Mouse (Mus musculus): ENCODE data around the gene Plekhj1.

The Plekhj1 gene

DNA sequence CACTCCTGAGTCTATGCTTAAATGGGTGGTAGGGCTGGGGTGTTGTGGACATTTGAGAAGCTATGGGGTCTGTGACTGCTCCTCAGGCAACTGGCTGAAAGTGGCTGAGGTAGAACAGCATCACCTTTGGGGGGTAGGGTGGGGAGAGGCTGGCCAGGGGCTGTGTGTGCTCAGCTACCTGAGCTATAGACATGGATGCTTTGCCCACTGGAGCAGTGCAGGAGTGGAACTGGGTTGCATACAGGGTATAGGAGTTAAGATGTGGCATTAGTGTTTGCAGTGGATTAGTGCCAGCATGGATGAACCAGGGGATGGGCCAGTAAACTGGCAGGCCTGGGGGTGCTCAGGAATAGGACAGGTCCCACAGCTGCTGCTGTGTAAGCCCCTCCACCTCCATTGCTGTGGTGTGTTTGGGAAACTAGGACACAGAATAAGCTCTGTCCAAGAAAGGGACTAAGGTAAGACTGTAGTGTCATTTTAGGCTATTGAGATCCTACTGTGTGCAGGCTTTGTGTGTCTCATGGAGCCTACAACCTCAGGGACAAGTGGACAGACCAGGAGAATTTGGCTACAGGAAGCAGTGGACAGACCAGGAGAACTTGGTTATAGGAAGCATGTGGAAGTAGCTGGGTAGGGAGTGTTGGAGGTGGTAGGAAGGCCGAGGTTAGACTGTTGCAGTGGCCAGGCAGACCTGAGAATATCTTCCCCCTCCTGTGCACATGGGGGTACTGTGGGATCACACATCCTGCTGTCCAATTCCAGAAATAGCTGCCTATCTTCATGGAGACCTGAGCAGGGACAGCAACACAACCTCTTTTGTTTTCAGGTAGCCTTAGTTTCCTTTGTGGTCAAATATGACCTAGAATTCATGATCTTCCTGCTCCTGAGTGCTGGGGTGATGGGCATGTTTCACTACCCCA is 31.2 kb upstream of the Plekhj1 start:
- CTCF ChIA-PET, result interaction anchor here in 1 of 4 experiments (1.1 to 2.2 kb wide), 3 partner anchors 51 to 189 kb away, joined by 3 to 15 read pairs (median 4); no protein-coding TSS in a partner anchor
- POLR2A ChIA-PET, result interaction anchor here (0.5 to 6.5 kb wide), 56 partner anchors 7 to 526 kb away, joined by 3 to 99 read pairs (median 4); partner anchors contain the start of genes Amh (in 2 of the 4), Gadd45b (in 2 of the 4), Lingo3 (in 2 of the 4) and Lsm7 (in 2 of the 4)

DNA sequence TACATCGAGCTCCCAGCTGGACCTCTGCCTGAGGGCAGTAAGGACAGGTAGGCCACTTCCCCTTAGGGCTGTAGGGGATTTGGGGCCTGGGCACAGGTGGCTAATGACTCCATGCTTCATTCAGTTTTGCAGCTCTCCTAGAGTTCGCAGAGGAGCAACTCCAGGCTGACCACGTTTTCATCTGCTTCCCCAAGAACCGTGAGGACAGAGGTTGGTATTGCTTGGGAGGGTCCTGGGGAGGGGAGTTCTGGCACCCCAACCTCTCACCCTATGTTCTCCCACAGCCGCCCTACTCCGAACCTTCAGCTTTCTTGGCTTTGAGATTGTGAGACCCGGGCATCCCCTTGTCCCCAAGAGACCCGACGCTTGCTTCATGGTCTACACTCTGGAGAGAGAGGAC is 30.2 kb upstream of the Plekhj1 start:
- ChIA-PET POLR2A (interaction anchor here in 3 of 4 experiments (0.5 to 6.5 kb wide), 31 partner anchors 8 to 525 kb away, joined by 3 to 99 read pairs (median 5); partner anchors contain the start of genes Amh (in 2 of the 3), Lingo3 (in 2 of the 3), Abhd17a (in 1 of the 3) and Ap3d1 (in 1 of the 3)), CTCF (interaction anchor here in 1 of 4 experiments (1.1 to 1.5 kb wide), 2 partner anchors 53 to 190 kb away, joined by 3 to 4 read pairs; no protein-coding TSS in a partner anchor)

DNA sequence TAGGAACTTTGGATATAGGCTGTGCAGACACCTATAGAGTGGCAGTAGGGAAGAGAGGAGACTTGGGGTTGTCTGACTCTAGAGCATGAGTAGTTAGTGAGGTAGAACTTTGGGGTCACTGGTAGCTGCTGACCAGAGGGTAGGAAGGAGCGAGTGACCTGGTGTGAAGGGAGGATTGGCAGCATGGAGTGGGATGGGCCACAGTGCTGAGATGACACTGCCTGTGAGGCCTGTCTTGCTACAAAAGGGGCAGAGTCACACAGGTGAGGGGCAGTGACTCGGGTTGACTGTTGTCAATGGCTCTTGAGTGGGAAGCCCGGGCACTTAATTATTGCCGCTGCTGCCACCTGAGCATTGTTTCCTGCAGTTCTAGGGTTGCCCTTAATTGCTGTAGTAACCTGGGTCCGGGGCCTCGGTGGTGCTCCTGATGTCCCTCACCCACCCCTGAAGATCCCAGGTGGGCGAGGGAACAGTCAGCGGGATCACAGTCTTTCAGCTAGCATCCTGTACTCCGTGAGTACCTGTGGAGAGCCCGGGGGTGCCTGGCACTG is 29.5 kb upstream of the Plekhj1 start:
- ChIA-PET CTCF (interaction anchor here in 2 of 4 experiments (0.6 to 1.5 kb wide), 3 partner anchors 53 to 661 kb away, joined by 4 to 12 read pairs (median 9); no protein-coding TSS in a partner anchor), POLR2A (interaction anchor here in 3 of 4 experiments (0.6 to 6.5 kb wide), 49 partner anchors 8 to 241 kb away, joined by 3 to 99 read pairs (median 4); partner anchors contain the start of genes Amh (in 2 of the 3), Gadd45b (in 2 of the 3), Lingo3 (in 2 of the 3) and Lsm7 (in 2 of the 3))

DNA sequence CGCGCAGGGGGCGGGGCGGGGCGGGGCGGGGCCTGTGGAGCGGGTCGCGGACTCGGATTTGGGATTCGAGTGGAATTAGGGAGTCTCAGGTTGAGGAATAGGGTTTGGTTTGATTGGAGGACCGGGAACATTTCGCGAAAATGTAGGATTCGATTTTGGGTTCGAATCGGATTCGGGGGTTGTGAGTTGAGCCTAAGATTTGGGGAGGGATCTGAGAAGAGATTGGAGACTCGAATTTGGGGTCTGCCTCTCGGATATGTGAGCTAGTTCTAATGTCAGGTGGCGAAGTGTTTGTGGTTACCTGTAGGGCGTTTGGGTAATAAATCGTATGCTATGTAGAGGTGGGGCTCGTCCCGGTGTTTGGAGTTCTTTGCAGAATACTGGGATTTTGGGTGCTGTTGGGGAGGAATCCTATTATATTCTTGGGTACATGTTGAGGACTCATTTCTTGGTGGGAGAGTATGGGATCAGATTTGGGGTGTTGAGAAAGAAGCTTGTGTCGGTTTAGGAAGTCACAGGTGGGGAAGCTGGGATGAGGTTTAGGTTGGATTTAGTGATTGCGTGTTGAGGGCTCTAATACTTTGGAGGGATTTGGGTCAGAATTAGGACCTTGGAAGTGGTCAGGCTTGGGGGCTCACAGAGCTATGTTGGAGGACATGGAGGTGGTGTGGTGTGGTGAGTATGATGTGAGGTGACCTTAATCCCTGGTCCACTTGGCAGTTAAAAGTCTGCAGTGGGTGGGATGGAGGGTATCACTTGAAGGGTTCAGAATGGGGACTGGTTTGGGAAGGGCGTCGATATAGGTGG is 28.8 kb upstream of the Plekhj1 start:
- CTCF ChIA-PET, result interaction anchor here in 1 of 4 experiments (0.6 to 0.8 kb wide), 2 partner anchors 54 to 660 kb away, joined by 9 to 12 read pairs; no protein-coding TSS in a partner anchor
- POLR2A ChIA-PET, result interaction anchor here (0.6 to 6.5 kb wide), 49 partner anchors 8 to 255 kb away, joined by 3 to 99 read pairs (median 4); partner anchors contain the start of genes Amh (in 2 of the 4), Gadd45b (in 2 of the 4), Lingo3 (in 2 of the 4) and Lsm7 (in 2 of the 4)

DNA sequence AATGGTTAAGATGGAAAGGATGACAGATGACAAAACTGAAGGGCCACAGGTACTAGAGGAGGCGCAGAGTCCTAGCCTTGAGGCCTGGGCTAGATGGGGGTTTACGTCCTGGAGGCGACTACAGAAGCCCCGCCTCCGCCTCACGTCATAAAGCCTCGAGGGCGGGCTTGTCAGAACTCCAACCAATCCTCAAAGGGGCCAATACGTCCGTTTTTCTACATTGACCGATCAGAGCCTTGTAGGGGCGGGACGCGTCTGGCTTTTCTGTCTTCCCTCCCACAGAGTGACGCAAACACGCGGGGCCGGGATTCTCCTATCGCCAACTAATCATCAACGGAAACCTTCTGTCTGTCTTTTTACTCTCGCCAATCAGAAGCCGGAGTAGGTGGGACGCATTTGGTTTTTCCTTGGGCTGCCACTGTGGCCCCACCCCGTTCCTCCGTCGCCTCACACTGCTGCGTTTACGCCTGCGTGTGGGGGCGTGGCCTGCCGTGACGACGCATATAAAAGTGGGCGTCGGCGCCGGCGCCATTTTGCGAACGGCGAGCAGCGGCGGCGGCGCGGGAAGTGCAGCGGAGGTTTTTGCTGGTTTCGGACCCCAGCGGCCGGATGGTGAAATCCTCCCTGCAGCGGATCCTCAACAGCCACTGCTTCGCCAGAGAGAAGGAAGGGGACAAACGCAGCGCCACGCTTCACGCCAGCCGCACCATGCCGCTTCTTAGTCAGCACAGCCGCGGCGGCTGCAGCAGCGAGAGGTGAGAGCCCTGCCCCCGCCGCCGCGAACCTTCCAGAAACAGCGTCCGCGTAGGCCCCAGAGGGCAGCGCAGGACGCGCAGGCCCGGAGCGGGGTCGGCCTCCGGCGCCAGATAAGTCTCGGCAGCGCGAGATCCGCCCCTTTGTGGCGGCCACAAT is 28.0 kb upstream of the Plekhj1 start, which contains the start of gene Oaz1:
Gene Oaz1 (plus strand): TSS at position 506 of the 912 bp plus-strand sequence.
- POLR2A ChIA-PET, result interaction anchor here in 3 of 4 experiments (0.7 to 6.5 kb wide), 27 partner anchors 9 to 256 kb away, joined by 3 to 99 read pairs (median 5); partner anchors contain the start of genes Amh (in 2 of the 3), Gadd45b (in 2 of the 3), Lingo3 (in 2 of the 3) and Lsm7 (in 2 of the 3)
- CTCF ChIA-PET, result no interaction called here

DNA sequence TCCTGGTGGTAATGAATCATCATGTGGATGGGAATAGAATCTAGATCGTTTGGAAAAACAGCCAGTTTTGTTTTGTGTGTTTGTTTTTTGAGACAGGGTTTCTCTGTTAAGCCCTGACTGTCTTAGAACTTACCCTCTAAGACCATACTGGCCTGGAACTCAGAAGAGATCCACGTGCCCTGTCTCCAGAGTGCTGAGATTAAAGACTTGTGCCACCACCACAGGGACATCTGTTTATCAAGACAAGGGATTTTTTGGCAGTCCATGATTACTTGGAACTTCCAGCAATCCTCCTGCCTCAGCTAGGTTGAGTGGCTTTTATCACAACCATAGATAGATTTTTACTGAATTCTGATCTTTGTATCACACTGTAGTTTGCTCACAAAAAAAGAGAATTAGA is 26.4 kb upstream of the Plekhj1 start:
- CTCF ChIA-PET, result interaction anchor here in 3 of 4 experiments (0.6 to 1.8 kb wide), 6 partner anchors 10 to 57 kb away, joined by 3 to 7 read pairs (median 4); no protein-coding TSS in a partner anchor
- POLR2A ChIA-PET, result interaction anchor here in 3 of 4 experiments (0.6 to 2.8 kb wide), 15 partner anchors 11 to 425 kb away, joined by 3 to 16 read pairs (median 4); partner anchors contain the start of genes Gadd45b (in 1 of the 3), Lsm7 (in 1 of the 3), Mbd3 (in 1 of the 3) and Plekhj1 (in 1 of the 3)

DNA sequence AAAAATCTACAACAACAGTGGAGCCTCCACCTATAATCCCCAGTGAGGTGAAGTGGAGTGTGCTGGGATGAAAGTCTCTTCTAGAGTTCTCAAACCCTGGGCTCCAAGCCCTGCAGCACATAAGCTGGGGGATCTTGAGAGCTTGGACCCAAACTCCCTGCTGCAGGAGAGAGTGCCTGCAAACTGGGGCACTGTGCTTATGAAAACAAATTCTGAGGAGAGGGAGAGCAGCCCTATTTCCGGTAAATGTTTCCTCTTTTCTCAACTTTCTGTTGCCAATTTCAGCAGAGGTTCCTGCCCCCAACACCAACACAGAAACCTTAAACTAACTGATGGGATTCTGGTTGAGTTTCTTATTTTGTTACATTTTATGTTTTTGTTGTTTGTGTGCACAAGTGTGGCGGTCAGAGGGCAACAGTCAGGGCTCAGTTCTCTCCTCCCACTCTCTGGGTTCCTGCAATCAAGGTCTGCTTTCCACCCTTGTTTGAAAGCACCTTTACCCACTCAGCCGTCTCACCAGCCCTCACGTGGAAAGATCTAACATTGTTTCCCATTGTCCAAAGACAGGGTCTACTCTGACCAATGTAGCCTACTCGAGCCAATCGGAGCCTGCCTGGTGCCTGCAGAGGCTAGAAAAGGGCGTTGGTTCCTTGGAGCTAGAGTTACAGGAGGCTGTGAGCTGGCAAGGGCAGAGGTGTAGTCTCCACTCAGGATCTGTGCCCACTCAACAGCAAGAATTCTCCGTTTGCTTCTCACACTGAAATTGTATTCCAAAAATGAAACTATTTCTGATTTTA is 25.6 kb upstream of the Plekhj1 start:
- POLR2A ChIA-PET, result interaction anchor here in 3 of 4 experiments (0.6 to 2.8 kb wide), 11 partner anchors 12 to 425 kb away, joined by 3 to 16 read pairs (median 4); partner anchors contain the start of genes Gadd45b (in 1 of the 3), Mbd3 (in 1 of the 3), Plekhj1 (in 1 of the 3) and Sf3a2 (in 1 of the 3)

DNA sequence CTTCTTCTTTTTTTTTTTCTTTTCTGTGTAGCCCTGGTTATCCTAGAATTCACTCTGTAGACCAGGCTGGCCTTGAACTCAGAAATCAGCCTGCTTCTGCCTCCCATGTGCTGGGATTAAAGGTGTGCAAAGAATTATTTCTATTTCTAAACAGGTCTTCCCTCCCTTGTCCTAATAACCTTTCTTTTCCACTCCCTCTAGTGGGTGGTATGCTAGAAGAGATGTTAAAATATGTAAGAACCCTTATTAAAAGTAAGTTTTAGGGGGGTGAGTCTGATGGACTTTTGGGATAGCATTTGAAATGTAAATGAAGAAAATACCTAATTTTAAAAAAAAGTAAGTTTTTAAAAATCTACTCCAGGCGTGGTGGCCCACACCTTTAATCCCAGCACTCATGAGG is 24.9 kb upstream of the Plekhj1 start:
- CTCF ChIA-PET, result interaction anchor here in 2 of 4 experiments (0.6 to 0.9 kb wide), 3 partner anchors 18 to 25 kb away, joined by 3 to 4 read pairs (median 3); no protein-coding TSS in a partner anchor
- POLR2A ChIA-PET, result interaction anchor here in 1 of 4 experiments (1.4 to 2.8 kb wide), 3 partner anchors 14 to 147 kb away, joined by 3 to 16 read pairs (median 10); no protein-coding TSS in a partner anchor

More for the DNA sequence above, 25.6 kb upstream of the Plekhj1 start:
- CTCF ChIA-PET, result interaction anchor here in 3 of 4 experiments (0.6 to 1.8 kb wide), 7 partner anchors 9 to 57 kb away, joined by 3 to 7 read pairs (median 3); no protein-coding TSS in a partner anchor

DNA sequence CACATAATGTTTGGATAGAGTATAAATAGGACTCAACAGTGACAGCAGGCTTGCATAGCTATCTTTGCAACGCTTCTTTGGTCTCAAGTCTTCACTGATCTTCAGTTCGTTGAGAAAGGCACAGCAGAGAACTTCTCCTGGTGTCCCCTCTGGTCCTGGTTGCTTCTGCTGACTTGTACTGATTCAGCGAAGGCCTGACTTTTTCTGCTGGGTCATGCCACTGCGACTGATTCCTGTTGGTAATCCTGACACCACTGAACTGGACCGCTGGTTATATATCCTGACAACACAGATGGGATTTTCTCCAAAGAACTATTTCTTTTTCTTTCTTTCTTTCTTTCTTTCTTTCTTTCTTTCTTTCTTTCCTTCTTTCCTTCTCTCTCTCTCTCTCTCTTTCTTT is 24.1 kb upstream of the Plekhj1 start:
- ChIA-PET POLR2A (interaction anchor here in 3 of 4 experiments (0.6 to 1.9 kb wide), 7 partner anchors 9 to 714 kb away, joined by 3 to 7 read pairs (median 3); no protein-coding TSS in a partner anchor), CTCF (interaction anchor here in 3 of 4 experiments (0.6 to 2.5 kb wide), 9 partner anchors 9 to 172 kb away, joined by 3 to 10 read pairs (median 3); no protein-coding TSS in a partner anchor)

DNA sequence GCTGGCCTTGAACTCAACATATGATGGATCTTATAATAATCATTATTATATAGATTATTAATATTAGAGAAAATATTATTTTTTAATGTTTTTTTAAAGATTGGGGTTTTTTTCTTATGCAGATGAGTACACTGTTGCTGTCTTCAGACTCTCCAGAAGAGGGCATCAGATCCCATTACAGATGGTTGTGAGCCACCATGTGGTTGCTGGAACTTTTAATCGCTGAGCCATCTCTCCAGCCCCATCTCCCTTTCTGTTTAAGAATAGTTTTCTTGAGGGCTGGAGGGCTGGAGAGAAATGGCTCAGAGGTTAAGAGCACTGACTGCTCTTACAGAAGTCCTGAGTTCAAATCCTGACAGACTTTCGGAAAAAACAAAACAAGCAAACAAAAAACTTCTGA is 23.6 kb upstream of the Plekhj1 start:
- CTCF ChIA-PET, result interaction anchor here in 2 of 4 experiments (0.5 to 2.5 kb wide), 5 partner anchors 9 to 298 kb away, joined by 3 to 10 read pairs (median 3); no protein-coding TSS in a partner anchor
- POLR2A ChIA-PET, result interaction anchor here in 3 of 4 experiments (0.6 to 1.9 kb wide), 6 partner anchors 9 to 146 kb away, joined by 3 to 7 read pairs (median 3); no protein-coding TSS in a partner anchor

DNA sequence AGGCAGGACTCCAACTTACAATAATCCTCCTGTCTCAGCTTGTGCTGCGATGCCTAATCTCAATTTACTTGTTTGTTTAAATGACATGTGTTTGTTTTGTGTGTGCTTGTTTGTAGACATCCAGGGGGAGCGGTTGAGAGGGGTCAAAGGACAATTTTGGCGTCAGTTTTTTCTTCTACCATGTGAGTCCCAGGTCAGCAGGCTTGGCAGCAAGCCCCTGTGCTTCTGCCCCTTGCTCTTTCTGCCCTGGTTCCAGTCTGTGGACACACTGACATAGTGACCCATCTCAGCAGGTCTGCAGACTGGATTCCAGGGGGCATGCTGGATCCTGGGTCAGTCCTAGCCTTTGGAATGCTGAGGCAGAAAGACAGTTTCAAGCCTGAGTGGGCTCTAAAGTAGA is 21.0 kb upstream of the Plekhj1 start:
- POLR2A ChIA-PET, result interaction anchor here in 3 of 4 experiments (1.0 to 4.3 kb wide), 9 partner anchors 10 to 143 kb away, joined by 3 to 24 read pairs (median 4); partner anchors contain the start of genes Amh (in 1 of the 3) and Gadd45b (in 1 of the 3)
- CTCF ChIA-PET, result interaction anchor here (0.5 to 3.2 kb wide), 12 partner anchors 12 to 1150 kb away, joined by 3 to 19 read pairs (median 4); partner anchors contain the start of gene Amh (in 1 of the 4)

DNA sequence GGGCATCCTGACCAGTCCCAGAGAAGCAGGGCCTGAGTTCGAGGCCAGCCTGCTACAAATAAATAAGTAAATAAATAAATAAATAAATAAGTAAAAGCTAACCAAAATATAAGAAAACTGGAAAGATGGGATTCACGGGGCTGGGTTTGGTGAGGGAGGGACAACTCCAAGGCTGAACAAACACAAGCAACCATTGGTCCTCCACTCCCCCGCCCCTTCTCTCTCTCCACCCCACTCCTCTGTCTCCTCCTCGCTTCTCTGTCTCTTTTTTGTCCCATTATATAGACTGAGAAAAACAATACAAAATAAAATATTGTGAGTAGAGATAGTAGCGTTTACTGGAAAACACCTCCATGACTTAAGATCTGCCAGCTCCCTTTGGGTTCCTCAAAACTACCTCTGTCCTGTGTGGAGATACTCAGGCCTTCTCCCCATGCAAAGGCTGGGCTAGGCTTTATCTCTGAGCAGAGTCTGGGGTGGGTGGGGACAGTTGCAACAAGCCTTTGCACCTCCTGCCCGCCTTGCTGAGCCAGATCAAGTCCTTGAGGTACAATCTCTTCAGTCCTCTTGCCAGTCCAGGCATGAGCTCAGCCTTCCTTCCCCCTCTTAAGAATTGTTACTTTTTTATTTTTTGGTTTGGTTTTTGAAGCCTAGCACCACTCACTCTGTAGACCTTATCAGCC is 20.3 kb upstream of the Plekhj1 start:
- ChIA-PET POLR2A (interaction anchor here in 3 of 4 experiments (0.6 to 4.3 kb wide), 18 partner anchors 9 to 142 kb away, joined by 3 to 24 read pairs (median 4); partner anchors contain the start of genes Amh (in 1 of the 3) and Tmprss9 (in 1 of the 3)), CTCF (interaction anchor here (0.6 to 3.2 kb wide), 22 partner anchors 9 to 177 kb away, joined by 3 to 19 read pairs (median 5); partner anchors contain the start of gene Amh (in 1 of the 4))

DNA sequence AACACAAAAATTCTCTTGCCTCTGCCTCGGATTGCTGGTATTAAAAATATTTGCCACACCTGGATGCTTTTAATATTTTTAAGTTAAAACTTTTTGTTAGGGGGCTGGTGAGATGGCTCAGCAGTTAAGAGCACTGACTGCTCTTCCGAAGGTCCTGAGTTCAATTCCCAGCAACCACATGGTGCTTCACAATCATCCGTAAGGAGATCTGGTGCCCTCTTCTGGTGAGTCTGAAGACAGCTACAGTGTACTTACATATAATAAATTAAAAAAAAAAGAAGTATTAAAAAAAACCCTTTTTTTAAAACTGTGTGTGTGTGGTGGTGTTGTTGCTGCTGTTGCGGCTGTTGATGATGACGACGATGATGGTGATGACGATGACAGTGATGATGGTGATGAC is 19.5 kb upstream of the Plekhj1 start:
- CTCF ChIA-PET, result interaction anchor here (0.6 to 3.2 kb wide), 20 partner anchors 9 to 177 kb away, joined by 3 to 19 read pairs (median 5); no protein-coding TSS in a partner anchor
- POLR2A ChIA-PET, result interaction anchor here in 3 of 4 experiments (0.6 to 4.3 kb wide), 17 partner anchors 9 to 561 kb away, joined by 3 to 24 read pairs (median 4); partner anchors contain the start of genes Amh (in 1 of the 3) and Tmprss9 (in 1 of the 3)
